In the genomic region with DNA sequence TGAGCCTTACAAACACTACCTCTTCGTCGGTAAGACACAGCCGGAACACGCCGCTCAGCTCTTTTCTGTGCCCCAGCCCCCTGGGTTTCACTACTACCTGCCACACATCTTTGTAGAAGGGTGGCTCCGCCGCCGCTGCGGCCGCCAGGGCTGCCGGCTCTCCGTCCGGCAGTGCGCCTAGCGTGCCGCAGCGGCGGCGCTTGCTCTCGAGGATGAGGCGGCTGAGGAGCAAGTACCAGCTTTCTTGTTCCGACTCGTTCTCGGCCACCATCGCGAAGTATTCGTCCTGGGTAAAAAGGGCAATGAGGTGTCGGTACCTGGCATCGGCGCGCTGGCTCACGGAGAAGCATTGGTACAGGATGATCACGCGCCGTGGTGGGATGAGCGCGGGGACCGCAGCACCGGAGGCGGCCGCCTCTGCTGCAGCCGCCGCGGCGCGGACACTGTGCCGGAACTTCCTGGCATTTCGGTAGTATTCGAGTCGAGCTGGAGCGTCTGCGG, we compare ENCODE assay signal across 9 mouse cellular contexts. TPM values are rescaled to one million over a fixed set of nuclear protein-coding genes. Genes with fewer than 3 reads are reported as not detected.
DNase-seq lines count a peak whose midpoint lies in the region; ATAC-seq and TF ChIP-seq lines count a peak whose summit lies in the region.
"Had no signal": no experiment of that assay in that cellular context is flagged by ENCODE, and none has a peak within 500 bp of the region (broad histone marks: within the 10 kb centered on the region; RNA-seq: fewer than 3 reads in every experiment).

No protein-coding gene starts in this region.

- H3K4me1 ChIP-seq in ES-Bruce4 (ENCODE audit: control insufficient read depth, insufficient read depth, low read length) = no peaks in the 10 kb centered on the region
- no peaks in the 10 kb centered on the region; the same call in none of the 2 replicates for H3K4me1 ChIP-seq in forebrain, embryonic 12.5 days
- no peaks in the 10 kb centered on the region for H3K4me1 ChIP-seq in limb, embryonic 14.5 days (ENCODE audit: control insufficient read depth, insufficient read depth, low read length)
- H3K4me1 ChIP-seq in stomach, postnatal 0 days (replicated peaks; ENCODE audit: control insufficient read depth, insufficient read depth) = no peaks in the 10 kb centered on the region

- ATAC-seq in forebrain, embryonic 12.5 days (ENCODE audit: low FRiP score) = peak; percentile 21
- no peak for ATAC-seq in limb, embryonic 14.5 days (ENCODE audit: low FRiP score, low read depth)
- ATAC-seq in stomach, postnatal 0 days (ENCODE audit: low FRiP score, low TSS enrichment) = no peak

- DNase-seq in cerebellum, postnatal 25 days = peak; percentile 3 to 4
- no peak for DNase-seq in cerebellum, adult 11-12 months
- DNase-seq in limb, embryonic 14.5 days (ENCODE audit: low spot score) = no peak
- DNase-seq in stomach, postnatal 0 days (ENCODE audit: low spot score) = no peak
- no peak for DNase-seq in urinary bladder, adult 2 months (ENCODE audit: low spot score)
- no peak for DNase-seq in layer of hippocampus, postnatal 25 days (ENCODE audit: extremely low spot score in 1 of 2, low spot score in 1 of 2)

- no peaks in the 10 kb centered on the region for H3K36me3 ChIP-seq in ES-Bruce4 (ENCODE audit: control insufficient read depth, insufficient read depth, low read length, poor library complexity, severe bottlenecking)
- H3K36me3 ChIP-seq in forebrain, embryonic 12.5 days (replicated peaks) = no peaks in the 10 kb centered on the region
- no peaks in the 10 kb centered on the region for H3K36me3 ChIP-seq in limb, embryonic 14.5 days (ENCODE audit: control insufficient read depth, insufficient read depth, low read length)
- H3K36me3 ChIP-seq in stomach, postnatal 0 days (ENCODE audit: control insufficient read depth, insufficient read depth, low read length) = no peaks in the 10 kb centered on the region

- peak overlapping the region; percentile 59 for H3K4me2 ChIP-seq in forebrain, embryonic 12.5 days
- H3K4me2 ChIP-seq in limb, embryonic 14.5 days (replicated peaks; ENCODE audit: low read depth, low read length, severe bottlenecking) = peak overlapping the region; percentile 50
- peak overlapping the region; percentile 51 for H3K4me2 ChIP-seq in stomach, postnatal 0 days (replicated peaks; ENCODE audit: low read depth)

- H3K27me3 ChIP-seq in ES-Bruce4 (ENCODE audit: control insufficient read depth, insufficient read depth, low read length, poor library complexity, severe bottlenecking) = peaks cover 11% of the 10 kb centered on the region
- H3K27me3 ChIP-seq in forebrain, embryonic 12.5 days = peaks cover 71% of the 10 kb centered on the region
- peaks cover 82% of the 10 kb centered on the region for H3K27me3 ChIP-seq in limb, embryonic 14.5 days (ENCODE audit: control insufficient read depth, insufficient read depth, low read length)
- H3K27me3 ChIP-seq in stomach, postnatal 0 days (ENCODE audit: control insufficient read depth, insufficient read depth, low read length) = peaks cover 6% of the 10 kb centered on the region

- peak overlapping the region; percentile 49 for H3K4me3 ChIP-seq in ES-Bruce4 (ENCODE audit: low read depth, low read length)
- H3K4me3 ChIP-seq in forebrain, embryonic 12.5 days (replicated peaks) = peak overlapping the region; percentile 45
- peak overlapping the region; percentile 39 for H3K4me3 ChIP-seq in limb, embryonic 14.5 days (replicated peaks; ENCODE audit: low read length)
- H3K4me3 ChIP-seq in stomach, postnatal 0 days (ENCODE audit: low read depth, low read length) = peak overlapping the region; percentile 32

- no peak overlapping the region for H3K9ac ChIP-seq in ES-Bruce4 (ENCODE audit: low read depth, poor library complexity, severe bottlenecking)
- no peak overlapping the region for H3K9ac ChIP-seq in forebrain, embryonic 12.5 days
- no peak overlapping the region for H3K9ac ChIP-seq in limb, embryonic 14.5 days (ENCODE audit: low read depth, low read length, severe bottlenecking)
- no peak overlapping the region for H3K9ac ChIP-seq in stomach, postnatal 0 days (ENCODE audit: low read length)

- 19% methylated on average over 52 of the region's 52 CpGs for WGBS in forebrain, embryonic 12.5 days
- WGBS in limb, embryonic 14.5 days = 30% methylated on average over 46 of the region's 52 CpGs
- 22% methylated on average over 45 of the region's 52 CpGs for whole genome bisulfite sequencing in stomach, postnatal 0 days

- no peak overlapping the region for H3K27ac ChIP-seq in ES-Bruce4 (ENCODE audit: insufficient read depth, low read length)
- H3K27ac ChIP-seq in forebrain, embryonic 12.5 days = no peak overlapping the region
- H3K27ac ChIP-seq in limb, embryonic 14.5 days (replicated peaks; ENCODE audit: low read depth, low read length) = no peak overlapping the region
- no peak overlapping the region for H3K27ac ChIP-seq in stomach, postnatal 0 days (replicated peaks)

- no peak for TF ChIP-seq EP300 in ES-Bruce4 (IDR thresholded peaks at IDR 0.05; ENCODE audit: insufficient read depth, low read depth, low read length)
- no peak for TF ChIP-seq EP300 in stomach, postnatal 0 days (optimal IDR thresholded peaks at IDR 0.05)

- no peak for TF ChIP-seq POLR2A in ES-Bruce4 (IDR thresholded peaks at IDR 0.05; ENCODE audit: insufficient read depth, low read length)
- TF ChIP-seq POLR2A in limb, embryonic 14.5 days (IDR thresholded peaks at IDR 0.05; ENCODE audit: borderline replicate concordance, extremely low read depth, insufficient read depth, insufficient read length) = no peak

- TF ChIP-seq CTCF in ES-Bruce4 (IDR thresholded peaks at IDR 0.05; ENCODE audit: low read depth, low read length) = no peak
- TF ChIP-seq CTCF in stomach, postnatal 0 days (IDR thresholded peaks at IDR 0.05; ENCODE audit: low read depth) = no peak

- no peaks in the 10 kb centered on the region for H3K9me3 ChIP-seq in ES-Bruce4 (replicated peaks; ENCODE audit: control insufficient read depth, insufficient read depth, low read length, poor library complexity, severe bottlenecking)
- no peaks in the 10 kb centered on the region for H3K9me3 ChIP-seq in forebrain, embryonic 12.5 days
- no peaks in the 10 kb centered on the region for H3K9me3 ChIP-seq in limb, embryonic 14.5 days (ENCODE audit: control insufficient read depth, low read length)
- H3K9me3 ChIP-seq in stomach, postnatal 0 days (ENCODE audit: control insufficient read depth, low read length) = no peaks in the 10 kb centered on the region

RNA-seq across cellular contexts. Expression of gene Irs4, which starts 0.6 kb away (rescaled TPM):
- 0.87 and 1.6 TPM in 2 replicates for polyA plus RNA-seq in ES-Bruce4 (2011; ENCODE audit: insufficient read depth, insufficient read length, low read depth, missing spikeins)
- polyA plus RNA-seq in forebrain, embryonic 12.5 days (2016; fragmentation: Nextera tagmentation; extraction: Ambion mirVana) = 2.6 and 3.0 TPM in 2 replicates
- polyA plus RNA-seq in limb, embryonic 14.5 days (2012; rRNA removed) = 0.13 and 0.20 TPM in 2 replicates
- polyA plus RNA-seq in limb, embryonic 14.5 days (2014; fragmentation: Nextera tagmentation; extraction: Ambion mirVana) = 0.06 and 0.10 TPM in 2 replicates
- polyA plus RNA-seq in stomach, postnatal 0 days (2015; fragmentation: Nextera tagmentation; extraction: Ambion mirVana) = 0.25 and 0.39 TPM in 2 replicates
- 0.03 TPM in 1 of 2 replicates, not detected in the other for polyA plus RNA-seq in urinary bladder, adult 2 months (2012; rRNA removed)
- under 1 TPM; 0.05 to 0.22 TPM for total RNA-seq in layer of hippocampus, postnatal 25 days (2021)
- polyA plus RNA-seq: C2C12 had no signal

Comparison
In these comparisons a context has a peak if more than half of its experiments do, and no peak if none do; other contexts are left out.
1. DNase-seq: peak in cerebellum, postnatal 25 days (2 of 2); none in cerebellum, adult 11-12 months (single experiment), limb, embryonic 14.5 days (single experiment), stomach, postnatal 0 days (single experiment), urinary bladder, adult 2 months (single experiment) and layer of hippocampus, postnatal 25 days (0 of 2).
2. Peak in every context shown above with its lines, with median percentiles within 50 percentile points of each other: H3K4me3 ChIP-seq and H3K4me2 ChIP-seq.